Mouse (Mus musculus) megakaryocyte, embryonic 14.5 days (primary cell): ENCODE results near the gene Sag.

Experiments
- FLI1 ChIP-seq: IDR thresholded peaks from 2 replicates; pipeline ENCODE4 v1.6.1; 2012; ENCODE audit warnings: low read length, inconsistent platforms, mixed read lengths
- GATA1 ChIP-seq: IDR thresholded peaks from 3 replicates; pipeline ENCODE4 v1.6.1; 2012; ENCODE audit warnings: mixed read lengths, low read length, inconsistent platforms, borderline replicate concordance

DNA sequence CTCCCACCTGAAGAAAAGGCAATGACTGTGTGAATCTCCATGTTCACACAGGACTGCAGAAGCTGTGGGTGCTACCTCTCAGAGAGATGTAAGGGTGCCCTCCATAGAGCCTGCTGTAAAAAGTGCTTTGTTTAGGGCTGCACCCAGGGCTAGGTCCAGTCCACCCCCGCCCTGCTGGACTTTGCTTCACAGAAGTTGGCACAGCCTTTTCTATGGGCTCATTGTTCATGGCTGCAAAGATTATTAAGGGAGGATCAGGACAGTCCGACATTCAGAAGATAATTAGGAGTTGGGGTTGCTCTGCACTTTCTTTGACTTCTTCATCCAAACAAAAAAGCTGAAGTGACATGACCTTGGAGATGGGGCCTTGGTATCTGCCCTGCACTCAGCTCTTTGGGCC, 89.0 kb downstream of the Sag start:
- no peak for TF ChIP-seq GATA1
- no peak for TF ChIP-seq FLI1
